Mouse (Mus musculus) heart, adult 2 months (tissue): Measurements from ENCODE around the gene Pde4b. TPM values are rescaled to one million over a fixed set of nuclear protein-coding genes. Genes with fewer than 3 reads are reported as not detected.

Source experiments
- DNase-seq, 2 experiments: peaks; one replicate each; pipeline ENCODE4 v3.0.0; 2021
- H3K27ac ChIP-seq: fragments of 200-600 bp; 2 replicates; pipeline ENCODE4 v1.8.1; 2022
- H3K27me3 ChIP-seq: fragments of 200-500 bp; 2 replicates; pipeline ENCODE4 v1.6.1; 2012; ENCODE audit warnings: mild to moderate bottlenecking, low read length, inconsistent platforms, mixed read lengths; ENCODE audit not compliant: control insufficient read depth, insufficient read depth
- H3K36me3 ChIP-seq: fragments of 200-500 bp; 2 replicates; pipeline ENCODE4 v1.6.1; 2012; ENCODE audit warnings: low read length, inconsistent platforms; ENCODE audit not compliant: control insufficient read depth, insufficient read depth
- H3K4me1 ChIP-seq: fragments of 200-500 bp; 2 replicates; pipeline ENCODE4 v1.6.1; 2011; ENCODE audit warnings: low read length; ENCODE audit not compliant: control insufficient read depth, insufficient read depth
- H3K4me3 ChIP-seq: fragments of 200-600 bp; 2 replicates; pipeline ENCODE4 v1.8.1; 2022
- H3K79me2 ChIP-seq: fragments of 200-500 bp; replicated peaks from 2 replicates; pipeline ENCODE4 v1.6.1; 2012; ENCODE audit warnings: mild to moderate bottlenecking, inconsistent platforms, low read length, moderate library complexity, mixed read lengths; ENCODE audit not compliant: control insufficient read depth, insufficient read depth
- H3K9ac ChIP-seq: fragments of 200-500 bp; 2 replicates; pipeline ENCODE4 v1.6.1; 2012; ENCODE audit warnings: low read depth, mild to moderate bottlenecking, control low read depth, inconsistent platforms, low read length, mixed read lengths
- CTCF ChIP-seq: fragments of 200-600 bp; IDR thresholded peaks from 2 replicates; pipeline ENCODE4 v1.8.1; 2022; ENCODE audit warnings: antibody characterized with exemption, mild to moderate bottlenecking, moderate library complexity
- EP300 ChIP-seq: fragments of 200-500 bp; IDR thresholded peaks from 2 replicates; pipeline ENCODE4 v1.6.1; 2011; ENCODE audit warnings: low read depth, low read length, control low read depth; ENCODE audit not compliant: insufficient read depth
- POLR2A ChIP-seq: fragments of 200-500 bp; IDR thresholded peaks from 2 replicates; pipeline ENCODE4 v1.6.1; 2011; ENCODE audit warnings: mild to moderate bottlenecking, low read depth, low read length, control low read depth; ENCODE audit not compliant: insufficient read depth
- WGBS: fragments of 180-500 bp; shearing (Covaris S2); methylation state at CpG from one replicate; pipeline ENCODE4 v1.1.7; 2018; 5-methylcytosine and 5-hydroxymethylcytosine counted together
- intact Hi-C: fragments of 180-260 bp; cut with DNase I; formaldehyde crosslinking; loops from one replicate; pipeline ENCODE4 v1.15.1; 2025
- polyA plus RNA-seq: library from polyadenylated mRNA; depleted of rRNA; stranded (reverse); fragments of >200 nt; gene quantifications from 2 replicates; pipeline ENCODE4 v1.2.3, GENCODE M21; 2012; rRNA removed
- total RNA-seq, 2 experiments: library from RNA; stranded (reverse); gene quantifications; 2 replicates each; pipeline ENCODE4 v1.2.3; 2021

Pde4b gene
- total and polyA plus RNA-seq, 3 experiments, result 16.3 to 29.4 (median 28.2) TPM

DNA sequence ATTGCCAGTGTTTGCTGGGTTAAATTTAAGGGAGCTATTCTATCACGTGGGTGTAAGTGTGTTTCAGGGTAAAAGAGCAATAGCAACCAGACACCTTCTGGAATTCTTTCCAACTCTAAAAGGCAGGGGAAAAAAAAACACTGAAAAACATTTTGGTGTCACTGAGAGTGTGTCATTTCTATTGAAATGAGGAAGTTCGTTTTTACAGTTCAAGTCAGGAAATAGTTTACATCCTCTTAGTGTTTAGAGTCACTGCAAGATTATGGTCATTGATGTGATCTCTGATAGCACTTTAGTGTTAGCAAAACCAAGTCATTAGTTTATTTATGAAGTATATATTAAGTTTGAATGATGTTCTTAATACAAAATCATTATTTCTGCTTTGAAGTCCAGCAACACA lies 559.7 kb downstream of the Pde4b start:
- Histone ChIP-seq H3K27ac (no peak overlapping the region), H3K9ac (no peak overlapping the region), H3K27me3 (no peaks in the 10 kb centered on the region), H3K4me1 (no peaks in the 10 kb centered on the region), H3K4me3 (no peak overlapping the region), H3K79me2 (no peaks in the 10 kb centered on the region), H3K36me3 (no peaks in the 10 kb centered on the region)
- DNase-seq, result no peak
- no peak for TF ChIP-seq POLR2A
- TF ChIP-seq CTCF, result no peak
- no peak for TF ChIP-seq EP300
- intact Hi-C loops, result no loop called here
- WGBS, result 37% methylated on average over 2 of the region's 2 CpGs

DNA sequence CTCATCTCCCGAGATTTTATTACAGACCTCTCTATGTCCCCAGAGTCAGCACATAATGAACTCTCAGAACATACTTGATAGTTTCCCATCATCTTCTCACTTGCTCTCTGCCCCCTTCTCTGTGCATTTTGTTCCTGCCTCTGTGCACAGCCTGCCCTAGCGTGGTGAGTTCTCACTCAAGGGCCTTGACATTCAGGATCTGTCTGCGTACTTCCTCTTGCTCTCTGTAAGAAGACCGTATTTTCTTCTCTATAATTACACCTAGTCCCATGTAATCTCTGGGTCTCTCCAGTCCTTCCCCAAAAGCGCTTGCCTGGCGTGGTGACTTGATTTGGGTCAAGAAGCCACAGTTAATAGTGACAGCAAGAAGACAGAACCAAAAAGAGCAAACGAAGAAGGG lies 568.0 kb downstream of the Pde4b start:
- 80% methylated on average over 7 of the region's 7 CpGs for WGBS
- no peaks in the 10 kb centered on the region for H3K4me1 ChIP-seq
- no peak overlapping the region for H3K9ac ChIP-seq
- TF ChIP-seq POLR2A, result no peak
- no peak for TF ChIP-seq CTCF
- TF ChIP-seq EP300, result no peak
- H3K27ac ChIP-seq, result no peak overlapping the region
- intact Hi-C loops, result no loop called here
- no peak for DNase-seq
- H3K4me3 ChIP-seq, result no peak overlapping the region
- no peaks in the 10 kb centered on the region for H3K79me2 ChIP-seq
- no peaks in the 10 kb centered on the region for H3K27me3 ChIP-seq
- no peaks in the 10 kb centered on the region for H3K36me3 ChIP-seq

DNA sequence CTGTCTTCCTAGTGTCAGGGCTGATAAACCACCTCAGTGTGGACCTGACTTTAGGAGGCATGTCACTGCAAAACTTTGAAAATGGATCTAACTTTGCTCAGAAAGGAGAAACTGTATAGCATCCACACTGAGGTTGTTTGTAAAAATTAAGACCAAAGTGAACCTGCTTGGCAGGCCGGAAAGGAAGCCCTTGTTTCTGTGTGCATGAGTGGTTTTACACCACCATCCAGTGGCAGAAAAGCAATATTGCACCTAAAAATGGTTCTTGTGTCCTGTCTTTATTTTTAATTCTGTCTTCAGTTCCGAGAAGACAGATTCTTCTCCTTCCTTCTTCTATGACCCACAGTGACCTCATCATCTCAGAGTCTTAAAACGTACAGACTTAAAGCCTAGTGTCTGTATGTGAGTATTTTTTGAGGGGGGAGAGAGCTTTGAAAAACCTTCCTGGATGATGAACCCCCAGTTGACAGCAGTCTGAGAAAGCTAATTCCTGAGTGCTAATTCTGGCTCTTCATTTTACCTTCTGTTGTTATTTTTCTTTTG lies 569.2 kb downstream of the Pde4b start:
- Histone ChIP-seq H3K9ac (no peak overlapping the region), H3K27ac (no peak overlapping the region), H3K4me1 (no peaks in the 10 kb centered on the region), H3K36me3 (no peaks in the 10 kb centered on the region), H3K4me3 (no peak overlapping the region), H3K79me2 (no peaks in the 10 kb centered on the region), H3K27me3 (no peaks in the 10 kb centered on the region)
- peak in 1 of 2 experiments; percentile 24 for DNase-seq
- intact Hi-C loops, result loop anchor here (1.0 to 2.0 kb wide), 3 partner anchors 88 to 430 kb away; no protein-coding TSS in a partner anchor
- 0% methylated on average over 3 of the region's 3 CpGs for WGBS
- TF ChIP-seq EP300 (peak; percentile 87), CTCF (peak; percentile 87), POLR2A (no peak)

Other genes starting within 250 kb of the Pde4b start
- not detected for gene B020004J07Rik, start 243.5 kb upstream of the Pde4b start, total RNA-seq
- gene B020004J07Rik, start 243.5 kb upstream of the Pde4b start, polyA plus RNA-seq, result not detected in 2 replicates
- gene C130073F10Rik, start 193.8 kb upstream of the Pde4b start, total RNA-seq, result not detected
- not detected in 2 replicates for gene C130073F10Rik, start 193.8 kb upstream of the Pde4b start, polyA plus RNA-seq
- gene Gm12800, start 178.4 kb upstream of the Pde4b start, total RNA-seq, result not detected
- gene Gm12800, start 178.4 kb upstream of the Pde4b start, polyA plus RNA-seq, result not detected in 2 replicates
- not detected for gene Gm12794, start 147.1 kb upstream of the Pde4b start, total RNA-seq
- not detected in 2 replicates for gene Gm12794, start 147.1 kb upstream of the Pde4b start, polyA plus RNA-seq
- not detected for gene Gm12790, start 106.5 kb upstream of the Pde4b start, total RNA-seq
- not detected in 2 replicates for gene Gm12790, start 106.5 kb upstream of the Pde4b start, polyA plus RNA-seq
- gene Gm12789, start 100.9 kb upstream of the Pde4b start, total RNA-seq, result not detected
- not detected in 2 replicates for gene Gm12789, start 100.9 kb upstream of the Pde4b start, polyA plus RNA-seq